Mouse (Mus musculus) forebrain, postnatal 0 days (tissue): Measurements from ENCODE around the gene Fgf4. TPM values are rescaled to one million over a fixed set of nuclear protein-coding genes. Genes with fewer than 3 reads are reported as not detected.

Experiments used
- ATAC-seq: fragments of 200-750 bp; cut with Nextera tagmentation; 2 replicates; pipeline ENCODE4 v1.8.0; 2017; ENCODE audit warnings: mild to moderate bottlenecking, moderate library complexity
- DNase-seq: peaks from one replicate; pipeline ENCODE4 v3.0.0-alpha.2; 2015
- H3K27ac ChIP-seq: fragments of 300-500 bp; sonication (generic); 2 replicates; pipeline ENCODE4 v1.5.1; 2014; ENCODE audit warnings: low read depth, mild to moderate bottlenecking, antibody characterized with exemption, low read length, moderate library complexity, mixed read lengths
- H3K27me3 ChIP-seq: fragments of 300-500 bp; sonication (generic); 2 replicates; pipeline ENCODE4 v1.6.1; 2014; ENCODE audit warnings: mild to moderate bottlenecking, low read length, mixed read lengths; ENCODE audit not compliant: insufficient read depth
- H3K36me3 ChIP-seq: fragments of 300-500 bp; sonication (generic); 2 replicates; pipeline ENCODE4 v1.6.1; 2014; ENCODE audit warnings: mild to moderate bottlenecking, moderate library complexity; ENCODE audit not compliant: insufficient read depth
- H3K4me1 ChIP-seq: fragments of 300-500 bp; sonication (generic); 2 replicates; pipeline ENCODE4 v1.6.1; 2014; ENCODE audit warnings: antibody characterized with exemption; ENCODE audit not compliant: insufficient read depth
- H3K4me2 ChIP-seq: fragments of 300-500 bp; sonication (generic); 2 replicates; pipeline ENCODE4 v1.6.1; 2014; ENCODE audit warnings: low read depth, mild to moderate bottlenecking, moderate library complexity
- H3K4me3 ChIP-seq: fragments of 300-500 bp; sonication (generic); 2 replicates; pipeline ENCODE4 v1.5.1; 2014; ENCODE audit warnings: low read depth, low read length, mixed read lengths
- H3K9ac ChIP-seq: fragments of 300-500 bp; sonication (generic); 2 replicates; pipeline ENCODE4 v1.6.1; 2014; ENCODE audit warnings: mild to moderate bottlenecking
- H3K9me3 ChIP-seq: fragments of 300-500 bp; sonication (generic); 2 replicates; pipeline ENCODE4 v1.6.1; 2016; ENCODE audit warnings: low read length
- CTCF ChIP-seq: sonication (generic); IDR thresholded peaks from 2 replicates; pipeline ENCODE4 v1.5.1; 2016; ENCODE audit warnings: antibody characterized with exemption, control low read depth, low read depth
- WGBS: fragments of 180-500 bp; shearing (Covaris S2); extraction: QIAGEN DNeasy Blood & Tissue Kit; methylation state at CpG from one replicate; pipeline ENCODE4 v1.1.7; 2014; 5-methylcytosine and 5-hydroxymethylcytosine counted together
- polyA plus RNA-seq: library from polyadenylated mRNA; unstranded; fragments of >200 nt; fragmentation: Nextera tagmentation; extraction: Ambion mirVana; gene quantifications from 2 replicates; pipeline ENCODE4 v1.2.1, GENCODE M21; 2015
- total RNA-seq: library from RNA; depleted of rRNA; stranded (reverse); fragments of >200 nt; gene quantifications from 2 replicates; pipeline ENCODE4 v1.2.3, GENCODE M21; 2014

Fgf4 gene
- total and polyA plus RNA-seq, 2 experiments from 2014 or later, result not detected

GRCm38 (mm10) chr7:144828369-144828768 is 18.8 kb upstream of the Fgf4 start:
- no peaks in the 10 kb centered on the region for H3K4me1 ChIP-seq
- no peak overlapping the region for H3K4me2 ChIP-seq
- no peaks in the 10 kb centered on the region for H3K9me3 ChIP-seq
- no peaks in the 10 kb centered on the region for H3K36me3 ChIP-seq
- DNase-seq (no peak), ATAC-seq (no peak)
- H3K27ac ChIP-seq, result no peak overlapping the region
- no peak overlapping the region for H3K9ac ChIP-seq
- H3K27me3 ChIP-seq, result no peaks in the 10 kb centered on the region
- no peak overlapping the region for H3K4me3 ChIP-seq
- 50% methylated on average over 11 of the region's 11 CpGs for WGBS
- TF ChIP-seq CTCF, result no peak

- TF ChIP-seq CTCF, result no peak
- no peak for DNase-seq
- Histone ChIP-seq H3K9ac (peak within 1 kb of the TSS; percentile 46; the same call in 1 of the 2 replicates), H3K9me3 (no peaks in the 10 kb centered on the region), H3K4me2 (peak within 1 kb of the TSS; percentile 61), H3K4me1 (no peaks in the 10 kb centered on the region), H3K36me3 (no peaks in the 10 kb centered on the region), H3K27me3 (peaks cover 46% of the 10 kb centered on the region), H3K4me3 (peak within 1 kb of the TSS; percentile 43), H3K27ac (no peak within 1 kb of the TSS)
- ATAC-seq, result peak; percentile 64
- 1% methylated on average over 43 of the region's 43 CpGs for WGBS
Observed at GRCm38 (mm10) chr7:144837891-144838488, 9.2 kb upstream of the Fgf4 start, which contains the start of gene Fgf3. Fgf3 (plus strand) TSS chr7:144838083.

- H3K9me3 ChIP-seq, result no peaks in the 10 kb centered on the region
- H3K4me3 ChIP-seq, result peak overlapping the region; percentile 43
- no peak overlapping the region for H3K27ac ChIP-seq
- no peaks in the 10 kb centered on the region for H3K36me3 ChIP-seq
- peaks cover 46% of the 10 kb centered on the region for H3K27me3 ChIP-seq
- DNase-seq, result peak; percentile 52
- H3K9ac ChIP-seq, result peak overlapping the region; percentile 46; the same call in 1 of the 2 replicates
- TF ChIP-seq CTCF, result peak; percentile 29
- WGBS, result under 1% methylated on average over 94 of the region's 94 CpGs
- H3K4me1 ChIP-seq, result no peaks in the 10 kb centered on the region
- peak overlapping the region; percentile 61 for H3K4me2 ChIP-seq
- ATAC-seq, result peak; percentile 83
Observed at GRCm38 (mm10) chr7:144838522-144839503, 8.4 kb upstream of the Fgf4 start.

- H3K9ac ChIP-seq, result no peak overlapping the region
- peak; percentile 67 for TF ChIP-seq CTCF
- peaks cover 4% of the 10 kb centered on the region; the same call in 1 of the 2 replicates for H3K27me3 ChIP-seq
- no peak for ATAC-seq
- no peak for DNase-seq
- H3K4me3 ChIP-seq, result no peak overlapping the region
- no peak overlapping the region for H3K27ac ChIP-seq
- no peaks in the 10 kb centered on the region for H3K36me3 ChIP-seq
- H3K4me1 ChIP-seq, result no peaks in the 10 kb centered on the region
- no peak overlapping the region for H3K4me2 ChIP-seq
- H3K9me3 ChIP-seq, result no peaks in the 10 kb centered on the region
- WGBS, result 25% methylated on average over 4 of the region's 4 CpGs
Observed at GRCm38 (mm10) chr7:144846158-144846557, 1.0 kb upstream of the Fgf4 start.

- no peaks in the 10 kb centered on the region for H3K9me3 ChIP-seq
- ATAC-seq (no peak), DNase-seq (no peak)
- no peak overlapping the region for H3K27ac ChIP-seq
- H3K36me3 ChIP-seq, result no peaks in the 10 kb centered on the region
- no peak overlapping the region for H3K9ac ChIP-seq
- WGBS, result 60% methylated on average over 3 of the region's 3 CpGs
- H3K4me1 ChIP-seq, result no peaks in the 10 kb centered on the region
- no peak overlapping the region for H3K4me2 ChIP-seq
- no peak overlapping the region for H3K4me3 ChIP-seq
- H3K27me3 ChIP-seq, result no peaks in the 10 kb centered on the region
- TF ChIP-seq CTCF, result no peak
Observed at GRCm38 (mm10) chr7:144851321-144851720, 4.2 kb downstream of the Fgf4 start.

GRCm38 (mm10) chr7:144854966-144855365 is 7.8 kb downstream of the Fgf4 start:
- Histone ChIP-seq H3K4me2 (no peak overlapping the region), H3K36me3 (no peaks in the 10 kb centered on the region), H3K27ac (no peak overlapping the region), H3K27me3 (peaks cover 4% of the 10 kb centered on the region), H3K9ac (no peak overlapping the region), H3K4me3 (no peak overlapping the region), H3K4me1 (no peaks in the 10 kb centered on the region), H3K9me3 (no peaks in the 10 kb centered on the region)
- 66% methylated on average over 3 of the region's 3 CpGs for WGBS
- DNase-seq (no peak), ATAC-seq (no peak)
- no peak for TF ChIP-seq CTCF

GRCm38 (mm10) chr7:144857158-144857557 is 10.0 kb downstream of the Fgf4 start:
- Histone ChIP-seq H3K9ac (no peak overlapping the region), H3K27me3 (peaks cover 26% of the 10 kb centered on the region), H3K4me1 (no peaks in the 10 kb centered on the region), H3K4me3 (no peak overlapping the region), H3K36me3 (no peaks in the 10 kb centered on the region), H3K27ac (no peak overlapping the region), H3K4me2 (no peak overlapping the region), H3K9me3 (no peaks in the 10 kb centered on the region)
- no peak for TF ChIP-seq CTCF
- WGBS, result 87% methylated on average over 7 of the region's 7 CpGs
- DNase-seq, result no peak
- ATAC-seq, result no peak
